Mouse (Mus musculus) bone marrow, adult 2 months (tissue): ENCODE measurements around the gene Ptger2.

Experiments used
- CTCF ChIP-seq: fragments of 200-500 bp; IDR thresholded peaks from 2 replicates; pipeline ENCODE4 v1.5.1; 2011; ENCODE audit warnings: low read length, control low read depth; ENCODE audit not compliant: control insufficient read depth, insufficient read depth
- POLR2A ChIP-seq: fragments of 200-500 bp; IDR thresholded peaks from 2 replicates; pipeline ENCODE4 v1.6.1; 2011; ENCODE audit warnings: low read depth, mild to moderate bottlenecking, control low read depth, low read length, borderline replicate concordance; ENCODE audit not compliant: control insufficient read depth

GRCm38 (mm10) chr14:44981490-44981889, 6.5 kb upstream of the Ptger2 start:
- TF ChIP-seq POLR2A (no peak), CTCF (no peak)
